Mouse (Mus musculus) embryonic fibroblast, embryonic 13.5 days (primary cell): Measurements from ENCODE around the gene Spg7.

Source experiments
- CTCF ChIP-seq: IDR thresholded peaks from 2 replicates; pipeline ENCODE4 v1.5.1; 2011; ENCODE audit warnings: mild to moderate bottlenecking, control low read depth, low read length, moderate library complexity, borderline replicate concordance; ENCODE audit not compliant: insufficient read depth
- POLR2A ChIP-seq: IDR thresholded peaks from 2 replicates; pipeline ENCODE4 v1.6.1; 2011; ENCODE audit warnings: low read depth, mild to moderate bottlenecking, control low read depth, low read length, moderate library complexity

DNA sequence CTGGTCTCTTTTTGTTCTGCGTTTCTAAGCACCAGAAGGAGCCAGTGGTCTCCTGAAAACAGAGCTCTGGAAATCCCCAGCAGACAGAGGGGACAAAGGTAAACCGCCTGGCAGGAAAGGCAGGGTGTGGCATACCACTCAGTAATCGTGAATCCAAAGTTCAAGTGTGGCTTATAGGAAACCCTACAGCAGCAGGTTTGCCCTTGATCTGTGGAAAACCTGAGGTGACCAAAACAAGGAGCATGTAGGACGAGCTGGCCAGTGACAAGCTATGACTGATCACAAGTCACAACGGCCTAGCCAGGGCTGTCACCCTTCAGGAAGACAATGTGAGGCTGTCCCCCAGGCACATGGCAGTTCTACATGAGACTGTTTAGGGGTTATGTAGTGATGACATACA is 11.3 kb upstream of the Spg7 start:
- TF ChIP-seq CTCF: no peak
- no peak for TF ChIP-seq POLR2A
